Mouse (Mus musculus) megakaryocyte, adult 5-6 weeks (primary cell): ENCODE measurements around the gene Efna4. TPM values are rescaled to one million over a fixed set of nuclear protein-coding genes. Genes with fewer than 3 reads are reported as not detected.
A peak's percentile ranks its signal among the peaks of the same experiment; 100 is the strongest.

Experiments used
- ATAC-seq: 2 replicates; pipeline ENCODE4 v1.8.0; 2016; ENCODE audit warnings: mild to moderate bottlenecking, inconsistent platforms; ENCODE audit not compliant: poor library complexity, severe bottlenecking
- total RNA-seq, 2 experiments: library from RNA; stranded (forward) in 1 of 2; stranded (reverse) in 1 of 2; fragments of 153-499, 151-499 nt in 1 of 2; fragments of 221-1000, 200-1000 nt in 1 of 2; gene quantifications; 2 replicates each; pipeline versions ENCODE4 v1.2.3 to v1.2.4; 2015 to 2017

Gene Efna4
- total RNA-seq, 2 experiments from 2014 or later = 0.33 TPM; not detected in 1

DNA sequence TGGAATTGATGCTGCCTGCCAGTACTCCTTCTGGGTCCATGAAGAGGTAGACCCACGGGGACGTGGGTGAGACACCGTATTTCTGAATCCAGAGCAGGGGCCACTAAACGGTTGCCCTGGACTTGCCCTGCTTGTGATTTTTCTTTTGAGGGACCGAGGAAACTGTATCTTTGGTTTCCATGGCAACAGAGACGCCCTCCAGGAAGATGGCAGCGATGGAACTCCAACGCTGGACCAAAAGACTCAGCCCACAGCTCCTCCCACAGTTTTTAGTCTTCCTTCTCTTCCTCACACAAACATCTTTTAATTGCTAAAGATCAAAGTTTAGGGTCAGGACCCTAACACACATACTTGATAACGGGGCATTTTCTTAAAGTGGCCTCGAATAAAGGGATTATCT lies 5.8 kb downstream of the Efna4 start:
- ATAC-seq = no peak

DNA sequence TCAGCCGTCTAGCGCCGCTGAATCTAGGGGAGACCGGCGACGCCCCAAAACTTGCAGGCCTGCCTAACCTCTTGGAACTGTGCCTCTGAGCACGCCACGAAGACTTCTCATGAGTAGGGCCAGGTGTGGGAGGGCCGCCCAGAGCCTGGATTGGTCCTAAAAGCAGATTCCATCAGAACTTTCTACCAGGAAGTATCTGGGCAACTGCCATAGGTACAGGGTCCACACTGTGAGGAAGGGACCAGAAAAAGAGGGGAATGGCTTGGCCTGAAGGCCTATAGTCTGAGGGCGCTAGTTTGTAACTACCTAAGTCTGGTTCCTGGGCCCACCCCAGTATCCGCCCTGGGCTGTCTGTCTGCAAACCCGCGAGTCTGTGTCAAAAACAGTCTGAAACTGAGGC lies 6.3 kb downstream of the Efna4 start:
- ATAC-seq = no peak

DNA sequence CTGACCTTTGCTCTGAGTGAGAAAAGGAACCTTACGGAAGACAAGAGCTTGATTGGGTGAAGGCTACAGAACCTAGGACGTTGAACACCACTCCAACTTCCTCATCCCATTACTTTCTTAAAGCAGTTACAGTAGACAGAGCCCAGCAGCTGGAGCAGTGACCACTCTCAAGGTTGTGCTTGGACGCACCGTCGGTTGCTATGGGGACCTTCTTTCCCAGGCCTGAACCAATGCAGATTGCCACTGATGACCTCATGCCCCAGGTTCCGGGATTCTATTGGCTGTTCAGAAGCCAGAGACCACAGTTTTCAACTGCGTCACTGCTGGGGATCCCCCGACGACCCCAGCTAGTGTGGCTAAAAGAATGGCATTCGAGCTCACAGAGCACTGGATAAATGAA lies 6.9 kb downstream of the Efna4 start:
- ATAC-seq = no peak

DNA sequence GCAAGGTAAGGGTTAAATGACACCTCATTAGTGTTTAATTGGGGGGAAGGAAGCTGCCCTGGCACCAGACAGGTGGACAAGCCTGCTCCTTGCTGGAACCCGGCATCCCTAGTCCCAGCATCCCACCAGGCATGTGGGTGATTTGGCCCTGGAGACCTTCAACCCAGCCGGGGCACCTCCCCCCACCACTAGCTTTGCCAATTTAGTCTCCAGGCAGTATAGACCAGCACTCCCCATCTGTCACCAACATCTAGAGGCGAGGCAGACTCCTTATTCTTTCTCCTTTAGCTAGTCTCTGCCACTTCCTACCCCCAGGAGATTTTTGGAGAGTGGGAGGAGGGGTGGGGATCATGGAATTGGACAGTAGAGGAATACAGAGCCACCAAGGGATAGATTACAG lies 7.5 kb downstream of the Efna4 start:
- ATAC-seq = no peak

DNA sequence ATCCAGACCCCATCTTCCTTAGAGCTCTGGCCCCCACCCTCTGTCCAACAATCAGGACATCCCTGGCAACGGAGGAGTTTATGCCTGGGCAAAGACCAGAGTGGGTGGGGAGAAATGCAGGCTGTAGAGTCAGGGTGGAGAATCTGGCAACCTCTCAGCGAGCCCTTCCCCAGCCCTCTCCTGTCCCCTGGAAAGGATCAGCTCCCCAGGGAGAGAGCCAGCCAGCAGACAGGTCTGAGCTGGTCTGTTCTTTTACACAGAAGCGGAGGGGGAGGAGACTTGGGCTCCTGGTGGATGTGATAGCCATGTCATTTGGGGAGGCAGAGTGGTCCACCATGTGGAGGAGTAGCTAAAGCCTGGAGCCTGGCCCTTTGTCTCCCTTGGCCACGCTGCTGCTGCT lies 9.2 kb downstream of the Efna4 start:
- ATAC-seq = no peak

DNA sequence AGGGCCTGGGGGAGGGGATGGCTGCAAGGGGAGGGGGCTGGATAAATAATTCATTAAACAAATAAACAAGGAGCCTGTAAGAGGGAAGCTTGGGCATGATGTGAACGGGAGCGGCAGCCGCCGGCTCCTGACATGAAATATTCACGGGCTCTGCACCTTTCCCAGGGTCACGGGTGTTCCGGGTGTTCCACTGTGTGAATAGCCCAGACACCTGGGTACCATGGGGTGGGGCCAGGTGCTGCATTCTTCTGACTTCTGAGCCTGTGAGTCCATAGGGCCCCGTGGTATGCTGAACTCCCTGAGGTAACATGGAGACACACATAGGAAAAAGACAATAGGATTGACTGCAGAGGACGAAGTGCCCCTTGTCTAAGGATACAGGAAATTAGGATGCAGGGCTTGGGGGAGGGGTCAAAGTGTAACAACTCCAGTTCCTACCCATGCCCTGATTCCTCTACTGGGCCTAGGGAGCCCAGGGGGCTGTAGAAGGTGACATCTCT lies 10.4 kb downstream of the Efna4 start:
- ATAC-seq = no peak

DNA sequence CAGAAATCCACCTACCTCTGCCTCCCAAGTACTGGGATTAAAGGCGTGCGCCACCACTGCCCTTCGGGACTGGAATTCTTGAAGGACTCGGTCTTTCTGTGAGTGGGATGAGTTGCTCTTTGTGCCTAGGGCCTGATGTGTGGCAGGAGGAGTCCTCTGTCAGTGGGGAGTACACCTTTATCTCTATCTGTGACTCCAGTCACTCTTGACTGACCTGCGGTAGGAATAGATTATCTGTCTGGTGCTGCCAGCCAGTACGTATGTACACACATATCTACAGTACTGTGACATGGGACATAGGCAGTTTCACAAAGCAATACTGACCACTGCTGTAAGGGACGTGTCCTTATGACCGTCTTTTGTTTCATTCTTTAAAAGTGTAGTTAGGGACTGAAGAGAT lies 11.9 kb downstream of the Efna4 start:
- ATAC-seq = no peak

DNA sequence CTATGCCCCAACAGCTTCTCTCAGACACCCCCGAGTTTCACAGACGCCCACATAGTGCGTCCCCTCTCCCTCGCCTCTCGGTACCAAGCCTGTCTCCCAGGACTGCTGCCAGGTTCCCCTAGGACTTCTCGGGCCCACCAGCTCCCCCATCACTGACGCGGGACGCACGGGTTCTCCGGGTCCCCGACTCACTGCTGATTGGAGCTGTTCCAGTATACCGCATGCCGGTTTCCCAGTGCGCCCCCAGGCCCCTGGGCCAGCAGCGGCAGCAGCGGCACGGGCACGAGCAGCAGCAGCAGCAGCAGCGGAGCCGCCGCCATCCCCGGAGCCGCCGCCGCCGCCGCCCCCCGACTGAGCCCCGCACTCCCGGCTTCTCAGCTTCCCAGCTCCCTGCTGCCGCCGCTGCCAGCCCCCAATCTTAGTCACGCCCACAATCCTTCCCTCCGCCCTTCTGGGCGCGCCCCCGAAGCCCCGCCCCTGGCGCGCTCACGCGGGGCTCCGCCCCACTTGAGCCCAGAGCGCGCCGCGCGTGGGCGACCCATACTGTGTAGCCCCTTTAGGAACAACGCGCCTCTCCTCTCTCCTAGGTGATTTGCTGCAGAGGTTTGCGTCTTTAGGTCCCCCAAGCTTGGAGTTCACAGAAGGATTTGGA lies 15.2 kb downstream of the Efna4 start, which contains the start of gene Efna3:
Gene Efna3, minus strand, starts transcription at position 452 of the 652 bp plus-strand sequence.
- 0 out of 2 replicates have a peak, but pooled peaks have one; percentile 30 for ATAC-seq

DNA sequence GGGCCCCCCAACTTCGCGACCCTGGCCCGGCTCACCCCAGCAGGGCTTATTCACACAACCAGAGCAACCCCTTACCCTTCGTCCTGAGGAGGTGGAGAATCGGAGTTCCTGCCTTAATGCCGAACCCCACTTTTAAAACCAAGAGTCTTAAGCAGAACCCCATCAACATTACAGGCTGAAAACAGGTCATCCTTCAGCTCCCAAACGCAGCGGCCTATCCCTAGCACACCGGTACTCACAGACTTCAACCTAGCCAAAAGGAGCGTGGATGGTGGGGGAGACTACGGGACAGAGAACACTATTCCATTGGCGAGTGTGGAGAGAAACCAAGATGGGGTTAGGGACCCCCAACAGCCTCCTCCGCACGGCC lies 15.7 kb downstream of the Efna4 start:
- ATAC-seq = no peak

DNA sequence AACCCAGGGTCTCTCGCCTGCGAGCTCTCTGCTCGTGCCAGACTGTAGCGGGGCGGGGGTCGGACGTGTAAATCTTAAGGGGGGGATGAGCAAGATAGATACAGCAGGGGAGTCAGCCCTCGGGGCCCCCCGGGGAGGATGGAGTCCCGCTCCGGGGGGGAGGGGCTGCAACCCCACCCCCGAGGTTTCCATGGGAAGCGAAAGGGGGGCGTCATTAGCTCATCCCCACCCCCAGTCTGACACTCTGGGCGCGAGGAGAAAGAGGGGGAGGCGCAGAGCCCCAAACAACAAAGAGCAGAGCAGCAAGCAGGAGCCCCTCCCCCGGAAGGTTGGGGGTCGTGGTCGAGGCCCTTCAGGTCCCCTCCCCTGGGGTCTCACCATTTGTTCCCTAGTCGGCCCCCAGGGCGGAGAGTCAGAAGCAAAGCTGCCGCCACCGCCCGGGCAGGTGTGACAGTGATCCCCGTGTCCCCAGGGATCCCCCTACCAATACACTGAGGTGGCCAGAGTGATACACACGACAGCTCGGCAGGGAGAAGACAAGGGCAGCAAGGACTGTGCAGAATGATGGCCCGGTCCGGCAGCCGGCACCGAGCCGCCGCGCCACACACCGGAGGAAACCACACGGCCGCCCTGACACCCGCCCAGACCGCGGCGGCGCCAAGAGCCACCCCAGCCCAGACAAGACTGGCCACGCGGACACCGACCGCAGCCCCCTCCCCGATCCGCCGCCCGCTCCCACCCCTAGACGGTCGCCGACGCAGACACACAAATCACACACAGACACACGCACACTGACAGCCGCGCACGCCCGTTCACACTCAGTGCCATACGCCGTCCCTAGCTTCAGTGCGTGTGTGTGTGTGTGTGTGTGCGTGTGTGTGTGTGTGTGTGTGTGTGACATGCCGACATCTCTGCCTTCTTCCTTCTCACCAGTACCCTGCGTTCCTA lies 16.4 kb downstream of the Efna4 start:
- 0 out of 2 replicates have a peak, but pooled peaks have one; percentile 21 for ATAC-seq

DNA sequence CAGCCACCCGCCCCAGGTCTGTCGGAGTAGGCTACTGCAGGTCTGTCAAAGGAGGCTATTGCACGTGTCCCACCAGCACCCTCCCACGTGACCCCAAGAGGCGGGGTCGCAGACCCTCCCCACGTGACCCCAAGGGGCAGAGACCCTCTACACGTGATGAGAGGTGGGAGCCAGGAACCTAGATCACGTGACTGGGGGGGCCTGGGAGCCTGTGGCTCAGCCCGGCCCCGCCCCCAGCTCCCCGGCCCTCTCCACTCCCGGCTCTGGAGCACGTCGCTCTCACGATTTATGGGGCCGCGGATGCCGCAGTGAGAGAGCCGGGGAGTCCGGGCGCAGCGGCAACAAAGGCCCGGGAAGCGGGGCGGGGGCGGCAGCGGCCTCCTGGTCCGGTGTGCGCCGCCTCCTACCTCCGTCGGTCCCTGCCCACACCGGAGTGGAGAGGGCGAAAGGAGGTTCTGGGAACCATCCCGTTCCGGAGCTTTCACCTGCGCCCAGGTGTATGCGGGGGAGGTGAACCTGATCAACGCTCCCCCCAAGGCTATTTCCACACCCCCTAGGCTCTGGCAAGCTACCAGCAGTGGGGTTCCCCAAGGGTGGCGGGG lies 17.1 kb downstream of the Efna4 start:
- no peak for ATAC-seq

DNA sequence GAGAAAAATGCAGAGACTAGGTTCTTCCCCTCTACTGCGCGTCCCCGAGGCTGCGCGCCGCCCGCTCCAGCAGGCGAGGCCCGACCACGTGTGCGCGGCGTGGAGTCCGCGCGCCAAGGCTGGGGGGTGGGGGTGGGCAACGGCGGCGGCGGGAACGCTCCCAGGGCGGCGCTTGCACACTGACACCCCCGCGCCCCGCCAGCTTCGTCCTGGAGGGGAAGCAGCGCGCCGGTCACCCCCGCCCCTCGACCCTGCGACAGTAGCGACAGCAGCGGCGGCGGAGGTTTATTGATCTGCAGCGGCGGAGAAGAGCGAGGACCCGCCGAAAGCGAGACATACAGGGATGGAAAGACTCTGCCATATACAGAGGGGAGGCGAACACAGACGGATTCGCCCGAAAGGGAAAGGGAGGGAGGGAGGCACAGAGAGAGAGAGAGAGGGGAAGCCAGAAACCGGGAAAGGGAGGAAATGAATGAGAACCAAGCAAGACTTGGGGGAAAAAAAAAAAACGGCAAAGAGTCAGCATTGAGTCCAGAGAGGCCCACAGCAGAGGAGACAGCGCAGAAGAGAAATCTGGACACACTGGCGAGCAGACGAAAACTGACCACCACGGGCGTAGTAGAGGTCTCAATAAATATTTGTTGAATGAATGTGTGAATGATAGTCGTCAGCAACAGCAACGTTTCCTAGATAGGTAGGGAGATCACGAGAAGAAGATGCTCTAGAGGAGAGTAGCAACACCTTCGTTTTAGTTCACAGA lies 18.1 kb downstream of the Efna4 start:
- ATAC-seq = no peak

DNA sequence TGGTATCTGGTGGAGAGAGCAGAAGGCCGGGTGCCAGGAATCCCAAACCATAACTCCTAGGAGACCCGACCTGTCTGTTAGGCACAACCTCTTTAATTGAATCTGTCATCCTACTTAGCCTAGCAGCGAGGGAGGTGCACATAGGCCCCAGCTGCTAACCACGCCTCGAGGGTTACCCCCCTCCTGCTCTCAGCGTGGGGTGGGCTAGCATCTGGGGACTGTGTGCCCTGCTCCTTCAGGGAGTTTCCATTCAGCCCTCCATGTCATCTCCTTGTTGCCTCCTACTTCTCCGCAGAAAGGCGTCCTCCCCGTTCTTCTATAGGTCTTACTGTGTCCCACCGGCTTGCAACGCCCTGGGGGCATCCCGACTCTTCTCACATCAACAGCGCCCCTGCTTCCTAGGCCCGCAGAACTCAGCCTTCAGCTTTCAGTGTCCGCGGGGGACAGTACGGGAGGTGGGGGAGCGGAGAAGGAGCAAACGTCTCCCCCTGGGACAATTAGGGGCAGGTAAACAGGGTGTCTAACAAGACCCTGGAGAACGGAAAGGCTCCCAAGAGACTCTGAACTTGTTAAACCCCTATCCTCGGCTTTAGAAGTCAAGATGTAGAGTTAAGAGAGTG lies 18.7 kb downstream of the Efna4 start:
- no peak for ATAC-seq

DNA sequence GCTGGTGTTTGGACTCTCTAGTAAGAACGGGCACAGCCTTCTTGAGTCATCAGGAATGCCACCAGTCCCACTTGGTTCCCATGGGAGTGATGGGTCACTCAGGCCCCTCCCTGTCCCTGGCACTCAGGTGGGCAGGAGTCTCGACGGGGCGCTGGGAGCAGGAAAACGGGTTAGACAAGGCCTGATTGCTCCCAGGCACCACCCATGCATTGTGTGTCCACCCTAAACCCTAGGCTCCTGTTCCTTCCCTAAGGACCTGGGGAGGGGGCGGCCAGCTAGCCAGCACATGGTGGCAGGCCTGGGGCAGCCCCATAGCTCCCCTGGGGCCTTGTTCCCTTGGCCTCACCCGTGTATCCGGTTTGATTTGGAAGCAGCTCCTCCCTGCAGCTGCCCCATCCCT lies 19.5 kb downstream of the Efna4 start:
- ATAC-seq = no peak

DNA sequence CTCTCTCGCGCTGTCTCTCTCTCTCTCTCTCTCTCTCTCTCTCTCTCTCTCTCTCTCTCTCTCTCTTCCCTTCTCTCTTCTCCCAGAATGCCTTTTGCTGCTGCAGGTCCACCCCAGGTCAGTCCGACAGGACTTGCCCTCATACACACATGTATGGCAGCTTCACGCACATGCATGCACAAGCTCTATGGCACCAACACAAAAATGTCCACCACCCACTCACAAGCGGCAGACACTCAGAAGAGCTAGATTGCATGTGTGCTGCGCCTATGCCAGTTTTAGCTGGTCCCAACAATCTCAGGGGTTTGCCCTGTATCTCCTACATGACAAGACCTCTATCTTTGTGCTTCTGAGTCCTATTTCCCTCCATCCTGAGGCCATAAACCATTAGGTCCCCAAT lies 20.6 kb downstream of the Efna4 start:
- no peak for ATAC-seq

DNA sequence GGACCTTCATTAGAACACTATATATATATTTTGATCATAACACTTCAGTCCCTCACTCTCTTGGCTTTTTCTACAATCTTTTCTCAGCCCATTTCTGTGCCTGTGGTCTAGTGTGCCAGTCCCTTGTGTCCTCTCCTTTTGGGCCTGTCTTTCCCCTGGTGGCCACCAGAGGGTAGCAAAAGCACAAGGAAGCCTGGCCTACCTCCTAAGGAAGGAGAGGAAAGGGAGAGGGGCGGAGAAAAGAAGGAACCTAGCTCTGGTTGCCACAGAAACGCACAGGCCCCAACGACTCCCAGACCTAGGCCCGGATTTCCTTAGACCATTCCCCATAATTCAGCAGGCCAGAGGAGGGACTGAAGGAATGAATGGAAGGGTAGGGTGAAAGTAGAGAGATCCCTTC lies 21.0 kb downstream of the Efna4 start:
- peak; percentile 84 for ATAC-seq

DNA sequence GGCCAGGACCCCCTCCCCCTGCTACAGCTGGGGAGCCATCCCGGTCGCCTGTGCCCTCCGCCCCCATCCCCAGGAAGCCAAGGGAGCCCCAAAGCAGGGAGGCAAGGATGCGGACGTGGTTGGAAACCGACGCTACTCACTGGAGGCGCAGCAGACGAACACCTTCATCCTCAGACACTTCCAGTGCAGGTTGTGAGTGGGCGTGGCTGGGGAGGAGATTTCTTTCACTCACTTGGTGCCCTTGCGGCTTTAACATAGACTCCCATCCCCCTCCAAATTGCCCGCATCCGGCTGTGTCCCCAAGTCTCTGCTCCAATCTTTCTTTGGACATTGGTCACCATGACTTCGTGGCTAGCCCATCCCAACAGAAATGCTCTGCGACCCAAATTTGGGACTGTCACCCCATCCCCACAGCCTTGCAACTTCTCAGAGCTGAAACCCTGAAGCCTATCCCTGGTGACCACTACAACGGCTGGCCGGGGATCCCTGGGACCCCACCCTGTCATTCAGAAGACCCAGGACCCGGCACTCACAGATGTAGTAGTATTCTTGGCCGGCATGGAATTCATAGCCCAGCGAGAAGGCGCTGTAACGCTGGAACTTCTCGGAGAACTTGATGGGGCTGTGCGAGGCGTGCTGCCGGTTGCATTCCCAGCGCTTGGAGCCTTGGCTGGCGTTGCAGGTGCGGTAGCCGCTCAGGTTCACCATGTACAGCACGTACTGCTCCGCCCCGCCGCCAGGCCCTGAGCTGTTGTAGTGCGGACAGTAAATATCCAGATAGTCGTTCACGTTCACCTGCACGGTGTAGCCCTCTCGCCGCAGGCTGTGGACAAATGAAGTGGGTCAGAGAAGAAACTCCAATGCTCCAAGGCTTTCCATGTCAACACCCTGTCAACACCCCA lies 21.6 kb downstream of the Efna4 start:
- ATAC-seq = no peak

DNA sequence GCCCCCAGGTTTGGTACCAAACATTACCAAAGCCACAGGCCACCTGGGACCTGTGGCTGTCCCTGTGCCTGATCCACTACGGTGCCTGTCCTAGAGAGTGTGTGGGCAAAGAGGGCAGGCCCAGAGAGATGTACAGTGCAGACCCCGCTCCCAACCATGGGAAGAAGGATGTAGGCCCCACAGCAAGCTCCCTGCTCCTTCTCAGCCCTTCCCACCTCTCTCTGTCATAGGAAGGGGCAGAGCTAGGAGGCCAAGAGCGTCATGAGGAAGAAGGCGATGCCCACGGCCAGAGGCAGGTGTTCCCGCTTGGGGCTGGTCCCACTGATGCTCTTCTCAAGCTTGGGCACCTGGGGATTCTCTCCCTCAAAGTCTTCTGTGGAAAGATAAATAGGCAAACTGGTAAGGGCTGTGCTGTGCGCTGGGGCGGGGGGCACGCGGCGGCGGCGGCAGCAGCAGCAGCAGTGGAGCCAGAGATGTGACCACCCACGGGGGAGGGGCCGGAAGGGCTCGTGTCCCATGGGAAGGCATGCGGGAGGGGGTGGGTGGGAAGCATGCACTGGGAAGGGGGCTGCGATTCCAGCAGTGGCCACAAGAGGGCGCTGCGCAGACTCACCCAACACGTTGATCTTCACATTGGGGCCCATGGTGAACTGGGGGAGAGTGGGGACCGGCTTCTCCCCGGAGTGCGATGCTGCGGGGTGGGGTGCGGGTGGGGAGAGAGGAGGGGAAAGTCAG lies 22.5 kb downstream of the Efna4 start:
- peak; percentile 45; the same call in 1 of the 2 replicates for ATAC-seq

DNA sequence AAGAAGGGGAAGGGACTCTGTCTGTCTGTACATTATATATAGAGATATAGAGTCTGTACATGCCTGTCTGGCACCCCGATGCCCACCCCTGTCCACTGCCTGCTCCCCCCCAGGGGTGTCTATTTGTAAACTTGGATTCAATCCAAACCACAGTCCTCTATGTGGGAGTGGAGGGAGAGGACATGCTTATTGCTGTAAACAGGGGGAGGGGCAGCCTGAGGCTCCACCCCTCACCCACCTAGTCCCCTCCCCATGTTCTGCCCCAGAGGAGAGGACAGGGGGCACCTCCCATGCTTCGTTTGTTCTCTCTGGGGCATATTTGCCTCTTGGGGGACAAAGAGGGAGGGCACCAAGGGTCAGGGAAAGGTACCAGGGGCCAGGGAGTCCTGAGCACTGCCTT lies 23.0 kb downstream of the Efna4 start:
- no peak for ATAC-seq
